Mouse (Mus musculus) thymus, postnatal 36 days (tissue): ENCODE data around the gene Trim62.

ENCODE experiments used
- DNase-seq, 2 experiments: peaks; one replicate each; pipeline ENCODE4 v3.0.0; 2022; ENCODE audit warnings: mixed read lengths in 2 of 2

Trim62 gene

DNA sequence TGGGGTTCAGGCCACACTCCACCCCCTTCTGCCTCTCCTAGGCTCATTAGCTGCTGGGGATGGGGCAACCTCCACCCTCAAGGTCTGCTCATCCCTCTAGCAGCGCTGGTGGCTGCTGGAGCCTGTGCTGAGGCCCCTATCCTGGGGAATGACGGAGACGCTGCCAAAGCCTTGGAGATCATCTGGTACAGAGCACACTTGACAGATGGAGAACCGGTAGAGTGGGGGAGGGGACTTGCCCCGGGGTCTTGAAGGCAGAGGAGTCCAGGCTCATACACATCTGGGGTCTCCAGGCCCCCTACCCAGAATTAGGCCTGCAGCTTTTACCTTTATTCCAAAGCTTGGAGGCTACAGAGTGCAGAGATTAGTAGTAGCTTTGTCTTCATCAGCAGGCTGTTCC is 3.2 kb downstream of the Trim62 start:
- no peak for DNase-seq

DNA sequence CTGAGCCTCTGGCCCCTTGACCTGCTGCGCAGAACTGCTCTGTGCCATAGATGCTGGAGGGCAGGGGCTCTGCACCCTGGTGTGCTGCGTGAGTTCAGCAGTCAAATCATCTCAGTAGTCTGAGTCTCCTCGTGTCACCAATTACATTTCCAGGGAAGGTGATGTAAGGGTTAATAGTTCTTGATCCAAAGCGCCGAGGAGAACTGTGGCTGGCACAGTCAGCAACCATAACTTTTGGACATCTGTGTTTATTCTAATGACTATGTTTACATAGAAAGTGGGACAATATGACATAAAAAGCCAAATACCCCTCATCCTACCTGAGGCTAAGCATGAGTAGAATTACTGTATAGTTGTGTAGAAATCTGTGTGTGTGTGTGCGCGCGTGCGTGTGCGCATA is 3.6 kb downstream of the Trim62 start:
- DNase-seq = no peak

DNA sequence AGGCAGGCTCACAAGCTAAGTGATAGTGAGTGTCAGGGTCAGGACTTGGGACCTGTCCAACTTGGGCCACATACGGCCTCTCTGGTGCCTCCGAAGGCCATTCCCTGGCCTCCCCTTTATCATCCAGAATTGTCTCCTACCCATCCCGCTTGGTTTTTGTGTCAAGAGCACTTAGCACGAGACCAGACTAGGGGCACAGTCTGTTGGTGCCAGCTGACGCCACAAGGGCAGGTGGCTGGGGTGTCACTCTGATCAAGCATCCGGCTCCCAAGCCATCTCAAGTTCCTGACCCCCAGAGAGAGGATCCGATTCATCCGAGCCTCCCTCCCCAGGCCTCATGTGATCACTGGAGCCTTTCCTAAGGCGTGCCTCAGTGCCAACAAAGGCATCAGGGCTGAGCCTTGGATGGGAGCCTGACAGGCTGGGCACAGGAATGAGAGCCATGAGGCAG is 4.3 kb downstream of the Trim62 start:
- no peak for DNase-seq

DNA sequence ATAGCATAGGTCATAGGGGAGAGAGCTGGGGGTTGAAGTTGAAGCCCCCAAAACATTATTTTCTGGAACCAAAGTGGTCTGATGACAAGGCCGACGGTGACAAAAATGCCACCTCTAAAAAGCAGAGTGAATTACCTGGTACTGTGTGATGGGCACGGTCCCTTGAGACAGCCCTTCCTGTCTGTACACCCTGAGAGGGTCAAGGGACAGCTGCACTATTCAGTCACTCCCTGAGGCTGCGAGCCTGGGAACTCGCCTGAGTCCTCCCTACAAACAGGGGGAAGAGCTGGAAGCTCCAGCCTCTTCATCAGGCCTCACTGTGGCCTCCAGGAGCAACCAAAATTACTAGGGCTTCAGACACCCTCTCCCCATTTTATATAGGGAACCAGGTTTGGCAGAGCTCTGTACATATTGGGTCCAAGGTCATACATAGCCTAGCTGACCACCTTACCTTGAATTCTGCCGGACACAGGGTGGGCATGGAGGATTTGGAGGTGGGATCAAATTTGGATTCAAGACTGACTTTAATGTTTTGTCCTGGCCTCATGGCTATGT is 5.1 kb downstream of the Trim62 start:
- DNase-seq = no peak

DNA sequence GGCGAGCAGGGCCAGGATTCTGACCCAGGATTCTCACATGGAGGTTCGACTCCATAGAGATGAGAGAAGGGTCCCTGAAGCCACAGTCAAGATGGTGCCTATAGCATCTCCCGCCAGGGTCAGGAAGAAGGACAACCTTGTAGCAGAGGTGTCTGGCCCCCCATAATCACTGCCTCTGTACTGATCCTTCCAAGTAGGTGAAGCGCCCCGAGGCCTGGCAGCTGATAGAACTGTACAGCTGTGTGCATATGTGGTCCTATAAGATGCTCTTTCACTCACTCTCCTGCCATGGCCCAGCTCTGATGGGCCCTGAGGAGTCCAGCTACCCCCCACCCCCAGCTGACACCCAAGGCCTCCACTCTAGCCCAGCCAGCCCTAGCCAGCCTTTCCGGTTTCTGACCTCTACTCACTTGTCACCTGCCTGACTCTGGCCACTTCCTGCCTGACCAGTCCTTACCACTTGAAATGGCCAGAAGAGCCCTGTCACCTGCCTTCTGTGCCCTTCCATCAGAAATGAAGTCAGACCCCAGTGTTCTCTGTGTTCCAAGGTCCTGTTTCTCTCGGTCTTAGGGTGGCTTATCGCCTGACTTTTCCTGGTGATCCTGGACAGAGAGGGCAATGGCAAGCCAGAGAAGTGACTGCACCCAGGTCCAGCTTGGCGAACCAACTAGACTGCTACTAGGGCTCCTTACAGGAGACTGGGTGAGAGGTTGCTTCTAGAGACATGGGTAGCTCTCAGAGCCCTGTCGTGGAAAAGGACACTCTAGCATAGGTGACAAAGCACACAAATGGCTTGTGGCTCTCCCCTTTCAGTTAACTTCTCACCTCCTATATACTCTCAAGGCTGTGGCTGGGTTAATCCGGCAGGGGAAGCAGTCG is 6.6 kb downstream of the Trim62 start:
- DNase-seq = no peak

DNA sequence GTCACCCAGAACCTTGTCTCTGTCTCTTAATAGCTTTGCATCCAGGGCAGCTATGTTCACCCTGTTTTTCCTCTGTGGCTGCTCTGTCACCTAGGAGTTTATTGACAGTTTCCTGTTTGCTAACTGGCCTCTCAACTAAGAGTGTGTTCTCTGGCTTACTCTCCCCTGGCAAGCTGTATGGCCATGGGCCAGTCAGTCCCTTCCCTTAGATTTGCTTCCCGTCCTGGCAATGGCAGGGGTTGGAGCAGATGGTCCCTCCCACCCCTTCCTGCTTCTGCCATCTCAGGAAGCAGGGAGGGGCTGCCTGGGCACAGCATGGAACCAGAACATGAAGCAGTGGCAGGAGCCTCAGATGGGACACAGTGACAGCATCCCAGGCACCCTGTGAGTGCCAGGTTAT is 7.8 kb downstream of the Trim62 start:
- DNase-seq = no peak

DNA sequence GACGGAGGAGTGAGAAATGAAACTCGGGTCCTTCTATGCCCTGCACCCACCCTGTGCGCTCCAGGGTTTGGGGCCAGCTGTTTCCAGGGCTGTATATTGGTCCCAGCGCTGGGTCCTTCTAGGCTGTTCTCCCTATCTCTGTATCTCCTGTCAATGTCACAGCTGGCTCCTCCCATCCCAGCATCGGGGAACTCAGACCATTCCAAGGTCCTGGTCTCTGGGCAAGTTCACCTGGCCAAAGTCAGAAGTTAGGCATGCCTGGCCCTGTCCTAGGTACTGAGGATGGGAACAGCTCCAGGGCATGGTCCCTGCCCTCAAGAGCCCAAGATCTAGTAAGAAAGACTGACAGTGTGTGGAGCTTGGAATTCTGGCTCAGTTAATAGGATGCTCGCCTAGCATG is 8.4 kb downstream of the Trim62 start:
- DNase-seq = no peak

DNA sequence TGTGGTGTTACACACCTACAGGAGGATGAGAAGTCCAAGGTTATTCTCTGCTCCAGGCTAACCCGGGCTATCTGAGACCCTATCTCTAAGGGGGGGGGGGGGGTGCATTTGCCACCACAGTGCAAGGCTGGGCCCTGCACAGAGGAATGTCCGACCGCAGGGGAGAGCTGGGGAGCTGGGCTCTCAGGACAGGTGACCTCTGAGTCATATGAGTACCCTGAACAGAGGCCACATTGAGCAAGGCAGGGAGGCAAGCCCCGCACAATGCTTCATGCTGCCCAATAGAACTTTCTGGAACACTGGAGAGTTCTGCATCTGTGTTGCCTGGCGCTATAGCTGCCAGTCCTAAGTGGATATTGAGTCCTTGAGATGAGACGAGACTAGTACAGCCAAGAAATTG is 8.8 kb downstream of the Trim62 start:
- no peak for DNase-seq

DNA sequence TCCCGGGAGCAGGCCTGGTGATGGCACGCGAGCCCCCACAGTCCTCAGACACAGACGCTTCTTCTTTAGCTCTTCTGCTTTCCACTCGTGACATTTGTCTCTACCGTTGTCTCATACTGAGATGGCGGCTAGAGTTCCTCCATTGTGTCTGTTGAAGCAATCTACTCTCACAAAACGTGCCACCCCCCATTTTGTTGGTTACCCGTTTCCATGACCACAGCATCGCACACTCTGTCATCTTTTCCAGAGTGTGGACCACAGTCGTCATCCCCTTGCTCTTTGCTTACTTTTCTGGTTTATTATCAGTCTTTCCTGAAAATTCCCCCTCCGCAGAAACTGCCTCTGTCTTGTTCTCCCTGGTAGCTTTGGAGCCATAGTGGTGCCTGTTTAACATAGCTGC is 10.7 kb downstream of the Trim62 start:
- DNase-seq = no peak

DNA sequence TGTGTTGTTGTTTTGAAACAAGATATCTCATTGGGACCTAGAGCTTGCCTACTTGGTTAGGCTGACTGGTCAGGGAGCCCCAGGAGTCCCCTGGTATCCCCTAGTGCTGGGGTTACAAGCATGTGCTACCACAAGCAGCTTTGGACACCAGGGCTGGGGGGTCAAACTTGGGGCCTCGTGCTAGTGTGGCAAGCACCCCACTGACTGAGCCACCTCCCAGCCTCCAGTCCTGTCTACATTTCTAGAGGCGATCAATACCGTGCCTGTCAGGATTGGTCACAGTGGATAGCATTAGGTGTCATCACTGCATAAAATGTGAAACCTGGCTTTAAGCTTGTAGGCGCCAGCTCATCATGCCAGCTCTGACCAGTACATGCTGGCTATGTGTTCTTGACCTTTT is 12.5 kb downstream of the Trim62 start:
- DNase-seq = no peak

DNA sequence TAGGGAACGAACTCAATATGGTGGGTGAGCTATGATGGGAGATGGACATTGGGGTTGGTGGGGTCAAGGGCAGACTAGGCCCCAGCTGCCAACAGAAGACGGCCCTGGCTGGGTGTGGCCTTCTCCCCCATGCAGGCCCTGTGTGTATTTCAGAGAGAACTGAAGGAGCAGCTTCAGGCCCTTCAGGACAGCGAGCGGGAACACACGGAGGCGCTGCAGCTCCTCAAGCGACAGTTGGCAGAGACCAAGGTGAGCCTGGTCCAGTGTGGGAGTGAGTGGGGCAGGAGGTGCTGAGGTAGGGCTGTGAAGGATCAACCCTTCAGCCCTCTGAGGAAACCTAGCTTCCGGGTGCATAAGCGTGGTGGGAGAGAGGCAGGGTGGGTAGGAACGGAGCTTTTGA is 13.3 kb downstream of the Trim62 start:
- no peak for DNase-seq

DNA sequence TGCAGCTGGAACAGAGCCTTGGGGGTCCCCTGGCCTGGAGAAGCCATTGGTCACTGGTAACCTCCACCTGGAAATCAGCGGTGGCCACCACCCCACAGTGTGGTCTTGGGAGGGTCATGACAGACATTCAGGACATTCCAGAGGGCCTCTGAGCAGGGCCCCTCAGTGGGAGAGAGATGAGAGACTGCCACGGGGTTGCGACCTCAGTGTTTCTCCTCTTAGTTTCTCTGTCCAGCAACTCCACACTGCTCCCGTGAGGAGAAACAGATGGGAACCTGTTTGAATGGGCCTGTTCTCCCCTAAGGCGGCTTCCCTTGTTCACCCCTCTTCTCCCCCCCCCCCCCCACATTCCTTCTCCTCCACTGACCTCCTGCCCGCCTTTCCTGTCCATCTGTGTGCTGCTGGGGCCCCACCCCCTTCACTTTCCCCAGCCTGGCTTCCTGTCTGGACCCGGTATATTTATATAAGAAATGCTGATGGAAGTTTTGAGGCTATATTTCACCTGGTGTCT is 14.6 kb downstream of the Trim62 start:
- DNase-seq = no peak

DNA sequence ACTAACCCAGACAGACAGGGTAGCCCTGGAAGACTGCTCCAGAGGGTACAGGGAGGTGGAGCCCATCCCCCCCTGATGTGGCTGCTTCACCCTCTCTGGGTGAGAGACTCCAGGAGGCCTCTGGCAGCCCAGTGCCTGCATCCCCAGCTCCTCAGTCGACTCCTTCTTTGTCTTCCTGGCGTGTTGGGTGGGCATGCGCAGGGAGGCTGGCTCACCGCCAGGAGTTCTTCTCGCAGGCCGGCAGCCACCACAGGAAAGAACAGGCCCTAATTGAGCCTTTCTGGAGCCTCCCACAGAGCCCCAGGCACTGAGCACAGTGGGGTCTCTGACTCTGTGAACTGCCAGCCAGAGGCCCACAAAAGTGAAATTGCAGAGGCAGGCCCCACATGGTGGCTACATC is 16.0 kb downstream of the Trim62 start:
- no peak for DNase-seq

DNA sequence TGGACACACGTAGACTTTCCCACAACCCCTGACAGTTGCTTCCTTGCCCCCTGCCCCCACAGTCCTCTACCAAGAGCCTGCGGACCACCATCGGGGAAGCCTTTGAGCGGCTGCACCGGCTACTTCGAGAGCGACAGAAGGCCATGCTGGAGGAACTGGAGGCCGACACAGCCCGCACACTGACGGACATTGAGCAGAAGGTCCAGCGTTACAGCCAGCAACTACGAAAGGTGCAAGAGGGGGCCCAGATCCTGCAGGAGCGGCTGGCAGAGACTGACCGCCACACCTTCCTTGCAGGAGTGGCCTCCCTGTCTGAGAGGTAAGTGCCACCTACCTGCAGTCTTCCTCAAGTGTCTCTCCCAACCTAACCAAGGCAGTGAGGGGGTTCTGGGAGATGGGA is 17.1 kb downstream of the Trim62 start:
- DNase-seq = no peak

DNA sequence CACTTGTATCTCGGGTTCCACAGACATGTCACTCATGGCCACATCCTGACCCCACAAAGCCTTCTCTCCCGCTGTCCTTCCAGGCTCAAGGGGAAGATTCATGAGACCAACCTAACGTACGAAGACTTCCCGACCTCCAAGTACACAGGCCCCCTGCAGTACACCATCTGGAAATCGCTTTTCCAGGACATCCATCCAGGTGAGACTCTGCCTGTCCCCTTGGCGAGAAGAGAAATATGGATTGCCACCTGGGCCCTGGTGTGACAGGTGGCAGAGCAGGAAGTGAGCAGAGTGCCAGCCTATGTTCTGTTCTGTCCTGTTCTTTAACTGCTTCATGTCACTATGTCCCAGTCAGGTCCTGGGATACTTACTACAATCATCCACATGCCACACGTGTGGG is 19.0 kb downstream of the Trim62 start:
- no peak for DNase-seq

DNA sequence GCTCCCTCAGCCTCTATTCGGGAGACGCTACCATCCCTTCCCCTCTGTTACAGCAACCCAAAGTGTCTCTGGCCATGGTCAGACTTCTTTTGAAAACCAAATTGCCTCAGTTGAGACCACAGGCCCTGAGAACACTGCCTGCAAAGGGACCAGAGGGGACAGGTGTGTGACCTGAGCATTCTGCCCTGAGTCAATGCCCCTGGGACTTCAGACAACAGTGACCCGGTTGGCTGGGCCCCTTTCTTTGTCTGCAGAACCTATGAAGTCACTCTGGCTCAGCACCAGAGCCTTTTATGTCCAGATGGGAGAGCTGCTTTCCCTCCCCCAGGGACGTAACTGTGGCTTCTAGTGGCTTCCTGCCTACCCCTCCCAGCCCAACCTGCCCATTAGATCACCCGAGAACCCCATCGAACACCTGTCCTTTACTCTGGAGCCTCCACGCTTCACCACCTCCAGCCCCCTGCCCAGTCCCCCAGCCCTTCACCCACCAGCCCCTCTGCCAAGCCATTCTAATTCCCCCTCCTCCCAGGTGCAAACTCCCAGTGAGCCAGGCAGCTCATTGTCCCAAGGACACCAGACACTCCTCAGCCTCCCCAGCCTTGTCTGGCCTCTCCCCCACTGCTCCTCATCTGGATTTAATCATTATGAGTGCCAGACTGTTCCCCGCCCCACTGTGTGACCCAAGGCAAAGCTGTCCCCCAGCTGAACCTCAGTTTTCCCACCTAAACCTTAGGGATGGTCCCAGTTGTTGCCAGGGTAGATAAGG is 20.8 kb downstream of the Trim62 start:
- no peak for DNase-seq

DNA sequence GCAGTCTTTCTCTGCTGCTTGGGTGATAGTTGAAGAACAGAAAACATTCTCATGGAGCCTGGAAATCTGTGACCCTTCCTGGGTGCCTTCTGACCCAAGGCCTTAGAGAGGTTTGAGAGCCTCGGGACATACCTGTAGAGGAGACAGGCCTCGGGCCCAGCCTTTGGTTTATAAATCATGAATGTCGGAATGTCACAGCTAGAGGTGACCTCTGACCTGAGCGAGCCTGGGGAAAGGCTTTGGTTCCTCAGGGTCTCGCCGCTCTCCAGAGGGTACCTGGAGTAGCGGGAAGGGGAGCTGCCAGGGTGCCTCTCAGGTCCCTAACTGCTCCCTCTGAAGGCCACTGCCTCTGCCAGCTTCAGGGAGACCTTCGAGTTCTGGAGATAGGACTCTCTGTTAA is 21.9 kb downstream of the Trim62 start:
- no peak for DNase-seq

DNA sequence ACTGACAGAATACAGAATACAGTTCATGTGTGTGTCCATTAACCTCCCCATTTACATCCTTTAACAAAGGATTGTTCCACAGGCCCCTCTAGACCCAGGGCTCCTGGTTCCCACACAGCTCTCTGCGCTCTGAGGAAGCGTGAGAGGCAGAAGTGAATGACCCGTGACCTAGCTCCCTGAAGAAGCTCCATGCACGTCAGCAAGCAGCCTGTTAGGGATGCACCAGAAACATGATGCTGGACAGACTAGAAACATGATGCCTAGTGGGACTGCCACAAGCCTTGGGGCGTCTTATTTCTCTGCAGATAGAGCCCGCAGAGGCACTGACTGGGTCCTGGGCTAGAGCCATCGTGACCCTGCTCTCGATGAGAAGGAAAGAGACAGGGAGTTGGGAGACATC is 23.4 kb downstream of the Trim62 start:
- no peak for DNase-seq

DNA sequence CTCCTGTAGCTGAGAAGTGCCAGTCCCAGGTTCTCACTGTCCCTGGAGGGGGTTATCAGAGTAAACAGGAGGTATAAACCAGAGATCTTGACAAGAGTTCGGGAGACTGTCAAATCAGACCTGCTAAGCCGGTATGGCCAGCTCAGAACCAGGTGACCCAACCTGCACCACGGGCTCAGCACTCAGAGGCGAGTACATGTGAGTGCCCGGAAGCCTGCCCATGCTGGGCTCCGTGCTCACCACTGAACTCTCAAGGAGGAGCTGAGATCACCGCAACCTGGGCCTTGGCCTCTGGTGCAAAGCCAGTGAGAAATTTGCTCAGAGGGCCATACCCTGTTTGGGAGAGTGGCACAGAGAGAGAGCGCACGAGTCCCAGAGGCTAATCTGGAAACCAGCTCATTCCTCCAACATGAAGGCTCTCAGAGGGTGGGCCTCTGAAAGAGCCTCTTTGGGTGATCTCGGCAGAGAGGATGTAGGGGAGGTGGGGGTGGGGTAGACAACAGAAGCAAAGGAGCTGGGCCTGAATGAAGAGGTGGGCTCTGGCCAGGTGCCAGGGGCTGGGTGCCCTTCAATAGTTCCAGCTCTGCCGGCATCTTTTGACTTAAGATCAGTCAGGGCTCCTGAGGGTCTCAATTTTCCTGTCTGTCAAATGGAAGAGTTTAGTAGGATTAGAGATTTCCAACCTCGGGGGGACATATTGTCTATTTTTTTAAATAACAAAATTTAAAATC is 24.0 kb downstream of the Trim62 start:
- no peak for DNase-seq

DNA sequence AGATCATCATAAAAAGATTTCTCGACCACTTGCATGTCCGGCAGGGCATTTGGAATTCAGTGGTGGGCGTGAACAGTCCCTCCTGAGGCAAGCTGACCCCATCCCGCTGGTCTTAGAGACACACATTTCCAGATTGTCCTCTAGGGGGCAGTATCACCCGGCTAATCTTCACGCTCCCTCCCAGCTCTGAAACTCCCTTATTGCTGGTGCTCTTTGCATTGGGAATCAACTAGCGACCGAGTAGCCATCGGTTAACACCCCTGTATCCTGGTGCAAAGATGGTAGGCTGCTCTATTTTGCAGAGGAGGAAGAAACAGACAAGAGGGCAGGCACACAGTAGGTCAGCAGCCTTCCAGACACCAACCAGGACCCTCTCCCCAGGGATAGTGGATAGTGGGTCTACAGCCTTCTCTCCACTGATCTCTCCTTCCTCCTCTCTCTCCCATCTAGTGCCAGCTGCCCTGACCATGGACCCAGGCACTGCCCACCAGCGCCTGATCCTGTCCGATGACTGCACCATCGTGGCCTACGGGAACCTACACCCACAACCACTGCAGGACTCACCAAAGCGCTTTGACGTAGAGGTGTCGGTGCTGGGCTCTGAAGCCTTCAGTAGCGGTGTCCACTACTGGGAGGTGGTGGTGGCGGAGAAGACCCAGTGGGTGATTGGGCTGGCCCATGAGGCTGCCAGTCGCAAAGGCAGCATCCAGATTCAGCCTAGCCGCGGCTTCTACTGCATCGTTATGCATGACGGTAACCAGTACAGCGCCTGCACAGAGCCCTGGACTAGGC is 25.4 kb downstream of the Trim62 start:
- peak in 1 of 2 experiments; percentile 21 for DNase-seq

DNA sequence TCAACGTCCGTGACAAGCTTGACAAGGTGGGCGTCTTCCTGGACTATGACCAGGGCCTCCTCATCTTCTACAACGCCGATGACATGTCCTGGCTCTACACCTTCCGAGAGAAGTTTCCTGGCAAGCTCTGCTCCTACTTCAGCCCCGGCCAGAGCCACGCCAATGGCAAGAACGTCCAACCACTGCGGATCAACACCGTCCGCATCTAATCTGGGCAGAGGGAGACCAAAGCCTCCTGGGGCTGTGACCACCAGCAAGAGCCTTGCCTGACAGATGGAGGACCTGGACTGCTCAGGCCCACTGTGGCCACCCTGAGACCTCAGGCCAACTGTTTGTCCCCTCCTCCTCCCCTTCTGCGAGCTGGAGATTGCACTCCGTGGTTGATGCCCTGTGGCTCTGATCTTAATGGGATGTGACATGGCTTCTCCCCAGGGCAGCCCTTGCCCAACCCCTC is 26.0 kb downstream of the Trim62 start:
- DNase-seq = no peak
